Mouse (Mus musculus) right cerebral cortex, postnatal 36 days (tissue): Measurements from ENCODE around the gene Coro1a.
"Not testable (repeated sequence)": the region's sequence is repeated elsewhere in the genome, so short reads cannot be mapped to it uniquely, and the experiment has no call there.

Source experiments
- DNase-seq, 2 experiments: peaks; one replicate each; pipeline ENCODE4 v3.0.0; 2022; ENCODE audit warnings: low spot score in 2 of 2, mixed read lengths in 1 of 2

Coro1a gene

GRCm38 (mm10) chr7:126689021-126689420 lies 18.6 kb downstream of the Coro1a start:
- no peak for DNase-seq

GRCm38 (mm10) chr7:126688156-126688555 lies 19.4 kb downstream of the Coro1a start:
- not testable (repeated sequence) for DNase-seq

- no peak for DNase-seq
Measured at GRCm38 (mm10) chr7:126681221-126681620, 26.4 kb downstream of the Coro1a start.

GRCm38 (mm10) chr7:126679683-126680082 lies 27.9 kb downstream of the Coro1a start:
- DNase-seq, result no peak

- DNase-seq, result no peak
Measured at GRCm38 (mm10) chr7:126678545-126679341, 28.8 kb downstream of the Coro1a start.

- DNase-seq, result no peak
Measured at GRCm38 (mm10) chr7:126676631-126677220, 30.9 kb downstream of the Coro1a start.

GRCm38 (mm10) chr7:126676207-126676606 lies 31.4 kb downstream of the Coro1a start, which contains the start of gene Sult1a1:
Sult1a1 (minus strand) TSS chr7:126676432.
- no peak for DNase-seq

- DNase-seq, result no peak
Measured at GRCm38 (mm10) chr7:126675104-126675503, 32.5 kb downstream of the Coro1a start.

- no peak for DNase-seq
Measured at GRCm38 (mm10) chr7:126672111-126672510, 35.5 kb downstream of the Coro1a start.

- no peak for DNase-seq
Measured at GRCm38 (mm10) chr7:126670152-126670551, 37.4 kb downstream of the Coro1a start.

- no peak for DNase-seq
Measured at GRCm38 (mm10) chr7:126668452-126668851, 39.1 kb downstream of the Coro1a start.

GRCm38 (mm10) chr7:126667495-126668090 lies 40.0 kb downstream of the Coro1a start:
- no peak for DNase-seq

- DNase-seq, result no peak
Measured at GRCm38 (mm10) chr7:126665269-126665668, 42.3 kb downstream of the Coro1a start.

- no peak for DNase-seq
Measured at GRCm38 (mm10) chr7:126663646-126664045, 43.9 kb downstream of the Coro1a start.

GRCm38 (mm10) chr7:126659771-126660170 lies 47.8 kb downstream of the Coro1a start:
- no peak for DNase-seq

- DNase-seq, result no peak
Measured at GRCm38 (mm10) chr7:126657522-126657921, 50.1 kb downstream of the Coro1a start.

- no peak for DNase-seq
Measured at GRCm38 (mm10) chr7:126655695-126656094, 51.9 kb downstream of the Coro1a start.

- no peak for DNase-seq
Measured at GRCm38 (mm10) chr7:126653991-126654390, 53.6 kb downstream of the Coro1a start.

- no peak for DNase-seq
Measured at GRCm38 (mm10) chr7:126650852-126651251, 56.7 kb downstream of the Coro1a start.
